Mouse (Mus musculus) heart, embryonic 13.5 days (tissue): ENCODE data around the gene Dcp1b. TPM values are rescaled to one million over a fixed set of nuclear protein-coding genes. Genes with fewer than 3 reads are reported as not detected.
A peak's percentile ranks its signal among the peaks of the same experiment; 100 is the strongest.

Experiments
- ATAC-seq: fragments of 200-750 bp; cut with Nextera tagmentation; 2 replicates; pipeline ENCODE4 v1.8.0; 2017; ENCODE audit warnings: moderate TSS enrichment; ENCODE audit not compliant: insufficient number of reproducible peaks, low FRiP score, low TSS enrichment; ENCODE audit errors: extremely low read depth
- H3K27ac ChIP-seq: fragments of 300-500 bp; sonication (generic); replicated peaks from 2 replicates; pipeline ENCODE4 v1.5.1; 2015; ENCODE audit warnings: moderate library complexity, mild to moderate bottlenecking, inconsistent platforms
- H3K27me3 ChIP-seq: fragments of 300-500 bp; sonication (generic); replicated peaks from 2 replicates; pipeline ENCODE4 v1.6.1; 2015; ENCODE audit warnings: mild to moderate bottlenecking, inconsistent platforms
- H3K36me3 ChIP-seq: fragments of 300-500 bp; sonication (generic); 2 replicates; pipeline ENCODE4 v1.6.1; 2015; ENCODE audit warnings: mild to moderate bottlenecking, inconsistent platforms
- H3K4me1 ChIP-seq: fragments of 300-500 bp; sonication (generic); 2 replicates; pipeline ENCODE4 v1.6.1; 2015; ENCODE audit warnings: inconsistent platforms
- H3K4me2 ChIP-seq: fragments of 300-500 bp; sonication (generic); 2 replicates; pipeline ENCODE4 v1.6.1; 2015; ENCODE audit warnings: inconsistent platforms, mild to moderate bottlenecking, moderate library complexity
- H3K4me3 ChIP-seq: fragments of 300-500 bp; sonication (generic); 2 replicates; pipeline ENCODE4 v1.5.1; 2015; ENCODE audit warnings: moderate library complexity, mild to moderate bottlenecking, inconsistent platforms
- H3K9ac ChIP-seq: fragments of 300-500 bp; sonication (generic); 2 replicates; pipeline ENCODE4 v1.6.1; 2015; ENCODE audit warnings: inconsistent platforms, mild to moderate bottlenecking, moderate library complexity
- H3K9me3 ChIP-seq: fragments of 300-500 bp; sonication (generic); 2 replicates; pipeline ENCODE4 v1.6.1; 2016; ENCODE audit warnings: inconsistent platforms
- WGBS: fragments of 180-500 bp; shearing (Covaris S2); methylation state at CpG from one replicate; pipeline ENCODE4 v1.1.7; 2015; ENCODE audit warnings: mixed read lengths; 5-methylcytosine and 5-hydroxymethylcytosine counted together
- polyA plus RNA-seq: library from polyadenylated mRNA; unstranded; fragments of >200 nt; fragmentation: Nextera tagmentation; extraction: Ambion mirVana; gene quantifications from 2 replicates; pipeline ENCODE4 v1.2.1, GENCODE M21; 2015

The Dcp1b gene
- 6.0 and 6.3 TPM in 2 replicates for polyA plus RNA-seq

- WGBS = 1% methylated on average over 62 of the region's 65 CpGs
- peaks cover 85% of the 10 kb centered on the region for H3K4me1 ChIP-seq
- H3K4me2 ChIP-seq = peak within 1 kb of the TSS; percentile 74
- H3K4me3 ChIP-seq = peak within 1 kb of the TSS; percentile 70
- H3K9me3 ChIP-seq = no peaks in the 10 kb centered on the region
- H3K36me3 ChIP-seq = peaks cover 10% of the 10 kb centered on the region
- ATAC-seq = peak; percentile 88
- H3K9ac ChIP-seq = peak within 1 kb of the TSS; percentile 83
- H3K27ac ChIP-seq = peak within 1 kb of the TSS; percentile 86
- no peaks in the 10 kb centered on the region for H3K27me3 ChIP-seq
These were observed at the start of gene Dcp1b for GRCm38 (mm10) chr6:119175078-119175853. TSS of gene Dcp1b (plus strand) at chr6:119175253.

DNA sequence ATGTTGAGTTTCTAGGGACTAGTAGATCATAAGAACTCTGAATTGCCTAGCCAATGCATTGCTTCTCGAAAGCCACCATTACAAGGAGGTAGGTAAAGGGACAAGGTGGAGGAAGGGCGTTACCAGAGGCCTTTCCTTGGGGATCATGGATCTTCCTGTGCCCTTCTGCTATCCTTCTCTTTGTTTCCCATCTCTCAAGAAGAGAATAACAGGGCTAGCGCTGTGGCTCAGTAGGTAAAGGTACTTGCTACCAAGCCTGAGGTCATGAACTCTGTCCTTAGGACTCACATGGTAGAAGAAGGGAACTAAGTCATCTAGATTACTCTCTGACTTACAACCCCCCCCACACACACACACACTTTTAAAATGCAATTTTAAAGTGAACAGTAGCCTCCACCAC lies 48.1 kb upstream of the Dcp1b start:
- H3K36me3 ChIP-seq = peaks cover 11% of the 10 kb centered on the region
- no peaks in the 10 kb centered on the region for H3K27me3 ChIP-seq
- H3K9me3 ChIP-seq = no peaks in the 10 kb centered on the region
- no peak for ATAC-seq
- WGBS = 81% methylated on average over 3 of the region's 3 CpGs
- no peak overlapping the region for H3K4me2 ChIP-seq
- no peak overlapping the region for H3K4me3 ChIP-seq
- no peak overlapping the region for H3K9ac ChIP-seq
- H3K4me1 ChIP-seq = peaks cover 41% of the 10 kb centered on the region
- no peak overlapping the region for H3K27ac ChIP-seq

DNA sequence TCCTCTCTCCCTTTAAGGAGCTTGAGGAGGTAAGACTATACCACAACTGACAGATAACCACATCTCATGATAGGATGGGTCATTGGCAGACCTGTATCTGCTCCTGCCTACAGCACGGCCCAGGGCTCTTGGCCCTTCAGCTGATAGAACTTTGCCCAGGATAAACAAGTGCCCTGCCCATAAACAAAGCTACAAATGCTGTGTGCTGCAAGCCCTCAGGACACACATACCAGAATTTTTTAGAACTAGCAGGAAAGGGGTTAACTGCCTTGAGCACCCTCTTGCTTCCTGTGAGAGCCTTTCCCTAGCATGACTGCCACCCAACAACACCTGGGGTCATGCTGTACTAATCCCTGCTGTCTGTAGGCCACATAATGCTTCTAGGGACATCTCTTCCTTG lies 47.0 kb upstream of the Dcp1b start:
- WGBS = 70% methylated on average over 1 of the region's 1 CpGs

GRCm38 (mm10) chr6:119128521-119128920 lies 46.5 kb upstream of the Dcp1b start:
- Histone ChIP-seq H3K4me1 (peaks cover 56% of the 10 kb centered on the region), H3K36me3 (peaks cover 5% of the 10 kb centered on the region), H3K27me3 (no peaks in the 10 kb centered on the region), H3K27ac (no peak overlapping the region), H3K9me3 (no peaks in the 10 kb centered on the region), H3K9ac (no peak overlapping the region), H3K4me3 (no peak overlapping the region), H3K4me2 (no peak overlapping the region)
- 86% methylated on average over 8 of the region's 8 CpGs for WGBS
- no peak for ATAC-seq

More for the DNA sequence above, 47.0 kb upstream of the Dcp1b start:
- no peaks in the 10 kb centered on the region for H3K27me3 ChIP-seq
- H3K36me3 ChIP-seq = peaks cover 5% of the 10 kb centered on the region
- no peak overlapping the region for H3K27ac ChIP-seq
- no peaks in the 10 kb centered on the region for H3K9me3 ChIP-seq
- no peak overlapping the region for H3K4me3 ChIP-seq
- no peak for ATAC-seq
- peaks cover 52% of the 10 kb centered on the region for H3K4me1 ChIP-seq
- H3K4me2 ChIP-seq = no peak overlapping the region
- no peak overlapping the region for H3K9ac ChIP-seq

GRCm38 (mm10) chr6:119129664-119130063 lies 45.4 kb upstream of the Dcp1b start:
- Histone ChIP-seq H3K27ac (no peak overlapping the region), H3K9me3 (no peaks in the 10 kb centered on the region), H3K4me3 (no peak overlapping the region), H3K4me1 (peaks cover 67% of the 10 kb centered on the region), H3K36me3 (peaks cover 8% of the 10 kb centered on the region), H3K4me2 (no peak overlapping the region), H3K27me3 (no peaks in the 10 kb centered on the region), H3K9ac (no peak overlapping the region)
- ATAC-seq = no peak
- WGBS = 61% methylated on average over 5 of the region's 5 CpGs

DNA sequence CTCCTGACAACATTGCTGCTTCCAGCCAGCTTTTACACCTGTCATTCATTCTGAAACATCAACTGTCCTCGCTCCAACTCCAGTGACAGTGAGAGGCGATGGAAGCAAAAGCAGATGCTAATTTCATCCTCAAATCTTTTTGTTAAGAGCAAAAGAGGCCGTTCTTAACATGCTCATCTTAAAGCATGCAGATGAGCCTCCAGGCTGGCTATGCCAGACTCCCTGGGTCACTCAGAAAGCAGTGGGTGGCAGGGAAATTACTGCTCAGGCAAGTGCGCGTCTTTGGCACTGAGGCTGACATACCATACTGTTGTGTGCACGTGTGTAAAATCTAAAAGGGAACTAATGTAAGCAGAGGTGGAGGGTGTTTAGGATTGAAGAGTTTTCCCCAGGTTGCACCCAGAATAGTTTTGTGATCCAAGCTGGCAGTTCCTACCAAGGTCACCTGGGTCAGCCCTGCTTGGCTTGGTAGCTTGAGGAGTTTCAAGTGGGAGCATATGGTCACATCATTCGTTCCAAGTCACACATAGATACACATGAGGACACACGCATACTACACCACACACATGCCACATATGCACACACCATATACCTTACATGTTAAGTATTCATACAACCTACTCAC lies 42.8 kb upstream of the Dcp1b start:
- Histone ChIP-seq H3K27me3 (no peaks in the 10 kb centered on the region), H3K9me3 (no peaks in the 10 kb centered on the region), H3K36me3 (peaks cover 6% of the 10 kb centered on the region; the same call in 1 of the 2 replicates), H3K4me3 (no peak overlapping the region), H3K4me1 (peaks cover 69% of the 10 kb centered on the region), H3K27ac (peak overlapping the region; percentile 62), H3K4me2 (no peak overlapping the region), H3K9ac (peak overlapping the region; percentile 33; the same call in 1 of the 2 replicates)
- ATAC-seq = no peak; the same call in 1 of the 2 replicates
- 56% methylated on average over 8 of the region's 8 CpGs for WGBS

GRCm38 (mm10) chr6:119132863-119133262 lies 42.2 kb upstream of the Dcp1b start:
- ATAC-seq = no peak
- Histone ChIP-seq H3K36me3 (peaks cover 6% of the 10 kb centered on the region; the same call in 1 of the 2 replicates), H3K27me3 (no peaks in the 10 kb centered on the region), H3K4me3 (no peak overlapping the region), H3K4me2 (no peak overlapping the region), H3K9me3 (no peaks in the 10 kb centered on the region), H3K9ac (no peak overlapping the region), H3K27ac (peak overlapping the region; percentile 16; the same call in 1 of the 2 replicates), H3K4me1 (peaks cover 73% of the 10 kb centered on the region)
- whole genome bisulfite sequencing = 80% methylated on average over 4 of the region's 4 CpGs

DNA sequence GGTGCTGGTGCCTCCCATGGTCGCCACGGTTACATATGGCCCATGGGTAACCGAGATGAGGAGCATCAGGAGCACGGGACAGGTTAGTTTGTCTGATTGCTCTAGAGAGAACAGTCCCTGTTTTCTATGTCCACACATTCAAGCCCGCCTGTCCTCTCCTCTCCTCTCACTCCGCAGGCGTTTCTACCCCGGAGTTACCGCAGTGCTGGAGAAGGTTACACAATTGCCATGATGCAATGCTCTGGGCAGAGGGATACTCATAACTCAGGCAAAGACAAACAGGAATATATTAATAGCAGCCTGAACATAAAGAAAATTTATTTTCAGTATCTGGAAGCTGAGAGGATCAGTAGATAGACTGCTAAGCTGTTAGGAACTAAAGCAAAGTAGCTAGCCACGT lies 37.3 kb upstream of the Dcp1b start:
- Histone ChIP-seq H3K36me3 (peaks cover 6% of the 10 kb centered on the region; the same call in 1 of the 2 replicates), H3K27me3 (no peaks in the 10 kb centered on the region), H3K4me2 (no peak overlapping the region), H3K9ac (0 out of 2 replicates have a peak overlapping the region, but pooled peaks have one; percentile 5), H3K27ac (peak overlapping the region; percentile 44), H3K4me1 (peaks cover 70% of the 10 kb centered on the region), H3K9me3 (no peaks in the 10 kb centered on the region), H3K4me3 (no peak overlapping the region)
- ATAC-seq = no peak
- WGBS = 74% methylated on average over 10 of the region's 10 CpGs

DNA sequence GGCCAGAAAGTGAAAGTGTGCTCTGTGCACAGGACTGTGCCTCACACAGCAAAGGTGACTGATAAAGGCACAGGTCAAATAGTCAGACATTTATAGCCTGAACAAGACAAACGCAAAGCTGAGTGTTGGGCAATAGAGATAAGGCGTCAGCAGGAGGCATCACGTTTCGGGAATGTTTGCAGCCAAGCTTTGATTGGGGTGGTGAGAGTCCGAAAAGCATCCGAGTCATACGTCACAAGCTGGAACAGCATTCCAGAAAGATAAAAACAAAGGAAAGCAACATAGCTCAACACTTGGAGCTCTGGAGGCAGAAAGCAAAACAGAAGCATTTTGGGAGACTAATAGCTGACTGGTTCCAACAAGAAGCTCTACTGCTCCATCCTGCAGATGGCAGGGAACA lies 35.5 kb upstream of the Dcp1b start:
- Histone ChIP-seq H3K4me3 (peak overlapping the region; percentile 16), H3K4me2 (peak overlapping the region; percentile 62), H3K27me3 (no peaks in the 10 kb centered on the region), H3K36me3 (peaks cover 3% of the 10 kb centered on the region; the same call in 1 of the 2 replicates), H3K4me1 (peaks cover 65% of the 10 kb centered on the region), H3K27ac (peak overlapping the region; percentile 89), H3K9me3 (no peaks in the 10 kb centered on the region), H3K9ac (peak overlapping the region; percentile 53; the same call in 1 of the 2 replicates)
- 6% methylated on average over 7 of the region's 7 CpGs for WGBS
- peak; percentile 52 for ATAC-seq

GRCm38 (mm10) chr6:119145109-119145508 lies 29.9 kb upstream of the Dcp1b start:
- H3K27ac ChIP-seq = no peak overlapping the region
- H3K4me2 ChIP-seq = no peak overlapping the region
- peaks cover 9% of the 10 kb centered on the region for H3K36me3 ChIP-seq

GRCm38 (mm10) chr6:119165677-119166076 lies 9.4 kb upstream of the Dcp1b start:
- no peak overlapping the region for H3K9ac ChIP-seq
- no peak overlapping the region for H3K4me2 ChIP-seq
- H3K36me3 ChIP-seq = peaks cover 49% of the 10 kb centered on the region
- ATAC-seq = no peak
- H3K27ac ChIP-seq = peak overlapping the region; percentile 57
- H3K27me3 ChIP-seq = no peaks in the 10 kb centered on the region
- no peaks in the 10 kb centered on the region for H3K9me3 ChIP-seq
- H3K4me3 ChIP-seq = no peak overlapping the region
- H3K4me1 ChIP-seq = peaks cover 41% of the 10 kb centered on the region

More at GRCm38 (mm10) chr6:119145109-119145508, 29.9 kb upstream of the Dcp1b start:
- Histone ChIP-seq H3K9ac (no peak overlapping the region), H3K4me3 (no peak overlapping the region), H3K4me1 (peaks cover 49% of the 10 kb centered on the region), H3K9me3 (no peaks in the 10 kb centered on the region), H3K27me3 (no peaks in the 10 kb centered on the region)
- no peak for ATAC-seq
- WGBS = 46% methylated on average over 4 of the region's 4 CpGs
